Mouse (Mus musculus): ENCODE results near the gene Erf. TPM values are rescaled to one million over a fixed set of nuclear protein-coding genes. Genes with fewer than 3 reads are reported as not detected.
A peak's percentile ranks its signal among the peaks of the same experiment; 100 is the strongest.

The Erf gene
- polyA plus RNA-seq, 1 experiment from 2014 or later: 3.4 TPM

DNA sequence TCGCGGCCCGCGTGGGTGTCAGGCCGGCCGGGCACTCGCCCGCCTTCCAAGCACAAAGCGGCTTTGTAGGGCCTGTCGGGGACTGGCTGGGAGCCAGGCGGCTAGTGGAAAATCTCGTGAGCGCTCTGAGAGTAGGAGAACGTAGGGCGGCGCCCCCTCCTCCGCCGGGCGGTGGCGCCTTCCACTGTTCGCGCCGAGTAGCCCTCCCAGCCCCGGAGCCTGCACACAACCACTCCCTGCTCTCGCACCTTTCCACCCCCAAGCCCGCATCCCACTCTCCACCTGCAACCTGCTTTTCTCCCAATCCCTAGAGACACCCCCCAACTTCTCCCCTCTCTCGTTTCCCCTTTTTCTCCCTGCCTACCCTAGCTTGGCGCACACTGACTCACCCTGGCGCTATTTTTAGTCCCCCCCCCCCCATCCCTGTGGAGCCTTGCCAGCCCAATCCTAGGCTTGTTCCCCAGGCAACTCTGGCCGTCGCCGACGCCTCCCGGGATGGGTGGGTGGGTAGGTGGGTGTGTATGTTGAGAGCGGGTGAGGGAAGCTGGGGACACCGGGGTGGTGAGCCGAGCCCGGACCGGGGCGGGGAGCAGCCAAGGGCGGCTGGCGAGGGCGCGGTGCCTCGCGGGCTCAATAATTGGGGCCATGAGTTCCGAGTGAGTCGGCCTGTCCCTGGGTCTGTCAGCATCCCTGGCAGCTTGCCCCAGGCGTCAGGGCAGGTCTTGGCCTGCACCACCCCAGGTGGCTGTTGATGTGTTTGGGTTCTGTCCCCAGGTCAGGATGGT lies 28.7 kb upstream of the Erf start:
- WGBS: under 1% methylated on average over 37 of the region's 49 CpGs
- Histone ChIP-seq H3K27ac (replicated peaks) (peak overlapping the region; percentile 99), H3K9ac (peak overlapping the region; percentile 81), H3K4me2 (peak overlapping the region; percentile 69), H3K4me3 (peak overlapping the region; percentile 59), H3K27me3 (no peaks in the 10 kb centered on the region), H3K9me3 (no peaks in the 10 kb centered on the region), H3K36me3 (no peaks in the 10 kb centered on the region), H3K4me1 (replicated peaks) (peaks cover 75% of the 10 kb centered on the region)
- ATAC-seq (ENCODE audit: low FRiP score, low read depth): peak; percentile 61

- H3K27me3 ChIP-seq: no peaks in the 10 kb centered on the region
- peak overlapping the region; percentile 99 for H3K27ac ChIP-seq (replicated peaks)
- H3K9me3 ChIP-seq: no peaks in the 10 kb centered on the region
- H3K4me2 ChIP-seq: peak overlapping the region; percentile 69
- peaks cover under 1% of the 10 kb centered on the region; the same call in 1 of the 2 replicates for H3K36me3 ChIP-seq
- ATAC-seq (ENCODE audit: low FRiP score, low read depth): peak; percentile 77
- H3K9ac ChIP-seq: peak overlapping the region; percentile 81
- WGBS: under 1% methylated on average over 54 of the region's 60 CpGs
- peaks cover 75% of the 10 kb centered on the region for H3K4me1 ChIP-seq (replicated peaks)
- H3K4me3 ChIP-seq: peak overlapping the region; percentile 59
These were observed 27.9 kb upstream of the Erf start for GRCm38 (mm10) chr7:25278341-25279075.

DNA sequence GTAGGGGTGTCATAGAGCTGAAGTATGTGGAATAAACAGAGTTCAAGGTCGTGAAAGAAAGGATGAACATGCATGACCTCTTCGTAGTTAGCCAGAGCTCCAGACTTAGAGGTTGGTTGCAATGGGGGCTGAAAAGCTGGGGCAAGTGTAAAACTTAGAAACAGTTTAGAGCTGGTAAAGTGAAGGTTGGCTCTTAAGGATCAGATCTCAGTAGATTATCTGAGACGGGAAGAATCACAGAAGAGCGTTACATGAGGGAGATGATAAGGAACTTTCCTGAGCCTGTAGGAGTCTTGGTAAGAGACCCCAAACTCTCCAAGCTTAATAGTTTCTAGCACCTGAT lies 27.4 kb upstream of the Erf start:
- 18% methylated on average over 4 of the region's 4 CpGs for WGBS

DNA sequence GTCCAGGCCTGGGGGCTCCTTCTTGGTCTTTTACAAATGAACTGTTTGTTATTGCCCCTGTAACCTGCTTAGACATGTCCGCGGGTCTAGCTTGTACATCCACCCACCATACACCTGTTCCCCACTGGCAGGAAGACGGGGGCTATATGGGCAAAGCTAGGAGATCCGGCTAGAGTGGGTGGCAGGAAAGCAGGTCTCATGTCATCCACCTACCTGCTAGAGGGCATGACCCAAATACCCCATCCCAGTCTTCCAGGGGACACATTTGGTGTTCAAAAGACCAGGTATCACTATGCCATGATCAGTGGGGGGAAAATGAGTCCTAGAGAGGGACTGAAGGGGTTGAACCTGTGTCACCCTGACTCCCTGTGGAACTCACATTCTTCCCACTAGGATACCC lies 26.8 kb upstream of the Erf start:
- ATAC-seq (ENCODE audit: low FRiP score, low read depth): no peak
- Histone ChIP-seq H3K4me2 (peak overlapping the region; percentile 69), H3K4me3 (peak overlapping the region; percentile 59; the same call in 1 of the 2 replicates), H3K9ac (peak overlapping the region; percentile 18), H3K27ac (replicated peaks) (peak overlapping the region; percentile 99), H3K9me3 (no peaks in the 10 kb centered on the region), H3K4me1 (replicated peaks) (peaks cover 72% of the 10 kb centered on the region), H3K36me3 (peaks cover 11% of the 10 kb centered on the region), H3K27me3 (no peaks in the 10 kb centered on the region)
- 88% methylated on average over 4 of the region's 4 CpGs for WGBS

More for the DNA sequence above, 27.4 kb upstream of the Erf start:
- H3K4me1 ChIP-seq (replicated peaks): peaks cover 73% of the 10 kb centered on the region
- peak overlapping the region; percentile 59 for H3K4me3 ChIP-seq
- peak overlapping the region; percentile 18 for H3K9ac ChIP-seq
- peak overlapping the region; percentile 69 for H3K4me2 ChIP-seq
- H3K27ac ChIP-seq (replicated peaks): peak overlapping the region; percentile 99
- no peak for ATAC-seq (ENCODE audit: low FRiP score, low read depth)
- no peaks in the 10 kb centered on the region for H3K27me3 ChIP-seq
- no peaks in the 10 kb centered on the region for H3K9me3 ChIP-seq
- peaks cover 6% of the 10 kb centered on the region; the same call in 1 of the 2 replicates for H3K36me3 ChIP-seq

DNA sequence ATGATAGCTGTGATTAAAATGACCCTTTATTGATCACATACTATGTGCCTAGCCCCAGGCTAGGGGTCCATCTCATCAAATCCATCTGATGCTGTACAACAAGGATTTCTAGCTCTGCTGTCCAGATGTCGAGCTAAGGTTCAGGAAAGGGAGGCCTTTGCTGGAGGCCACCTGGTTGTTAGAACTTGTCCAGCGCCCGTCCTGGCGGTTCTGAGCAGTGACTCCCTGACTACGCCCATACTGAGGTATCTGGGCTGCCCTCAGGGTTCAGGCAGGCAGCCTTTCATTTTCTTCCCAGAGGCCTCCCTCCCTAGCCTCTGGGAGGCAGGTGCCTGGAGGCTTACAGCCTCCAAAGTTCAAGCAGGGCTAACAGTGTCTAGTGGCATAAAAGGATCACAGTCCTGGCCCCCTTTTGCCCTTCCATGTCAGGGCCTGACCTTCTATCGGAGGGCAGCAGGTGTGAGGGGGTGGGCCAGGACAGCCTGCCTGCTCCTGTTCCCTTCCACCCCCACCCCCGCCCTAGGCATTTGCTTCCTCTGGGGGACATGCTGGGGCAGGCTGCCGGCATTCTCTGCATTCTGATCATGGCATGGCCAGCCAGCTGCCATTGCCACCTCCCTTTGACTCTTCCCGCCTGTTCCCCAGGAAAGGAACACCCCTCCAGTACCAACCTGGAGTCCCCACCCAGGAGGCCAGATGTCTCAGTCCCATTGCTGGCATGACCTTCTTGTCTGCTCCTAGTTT lies 25.2 kb upstream of the Erf start:
- Histone ChIP-seq H3K4me3 (no peak overlapping the region), H3K27me3 (no peaks in the 10 kb centered on the region), H3K36me3 (peaks cover 24% of the 10 kb centered on the region), H3K9me3 (no peaks in the 10 kb centered on the region), H3K27ac (replicated peaks) (no peak overlapping the region; the same call in 1 of the 2 replicates), H3K4me2 (no peak overlapping the region), H3K4me1 (replicated peaks) (peaks cover 62% of the 10 kb centered on the region), H3K9ac (no peak overlapping the region)
- ATAC-seq (ENCODE audit: low FRiP score, low read depth): no peak
- WGBS: 60% methylated on average over 9 of the region's 9 CpGs

DNA sequence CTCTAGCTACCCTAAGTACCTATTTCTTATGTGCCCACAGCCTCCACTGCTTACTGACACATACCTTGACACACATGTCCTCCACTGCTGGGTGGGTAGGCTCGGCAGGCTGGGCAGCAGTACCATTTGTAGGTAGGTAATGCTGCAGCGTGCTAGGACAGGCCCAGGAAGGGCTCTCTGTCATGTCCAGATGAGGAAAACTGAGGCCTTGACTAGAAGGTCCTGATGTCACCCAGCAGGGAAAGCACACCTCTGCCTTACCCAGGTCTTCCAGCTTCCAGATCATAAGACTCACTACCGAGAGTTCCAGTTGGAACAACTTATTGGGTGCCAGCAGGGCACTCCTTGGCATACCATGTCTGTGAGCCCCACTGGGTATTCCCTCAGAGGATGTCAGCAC lies 24.4 kb upstream of the Erf start:
- Histone ChIP-seq H3K27me3 (no peaks in the 10 kb centered on the region), H3K36me3 (peaks cover 24% of the 10 kb centered on the region), H3K4me3 (no peak overlapping the region), H3K4me2 (no peak overlapping the region), H3K4me1 (replicated peaks) (peaks cover 61% of the 10 kb centered on the region), H3K9me3 (no peaks in the 10 kb centered on the region), H3K9ac (peak overlapping the region; percentile 15; the same call in 1 of the 2 replicates), H3K27ac (replicated peaks) (no peak overlapping the region)
- no peak for ATAC-seq (ENCODE audit: low FRiP score, low read depth)
- WGBS: 92% methylated on average over 3 of the region's 3 CpGs

DNA sequence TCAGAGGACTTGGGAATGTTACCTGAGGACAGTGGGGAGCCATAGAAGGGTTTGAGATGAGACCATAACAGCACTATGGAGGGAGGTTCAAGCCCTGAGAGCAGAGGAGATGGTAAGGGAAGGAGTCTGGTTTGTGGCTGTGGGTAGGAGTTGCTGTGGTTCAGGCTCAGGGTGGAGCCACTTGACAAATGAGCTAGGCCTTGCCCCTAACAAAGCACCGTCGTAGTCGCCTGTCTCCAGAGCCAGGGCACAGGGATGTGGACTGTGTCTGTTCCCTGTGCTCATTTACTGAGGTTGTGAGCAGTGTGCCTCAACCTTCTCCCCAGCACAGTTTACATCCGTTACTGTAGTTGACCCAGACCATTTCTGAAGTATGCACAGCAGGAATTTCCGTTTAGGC lies 24.0 kb upstream of the Erf start:
- 61% methylated on average over 5 of the region's 5 CpGs for WGBS
- Histone ChIP-seq H3K4me3 (no peak overlapping the region), H3K9me3 (no peaks in the 10 kb centered on the region), H3K36me3 (peaks cover 24% of the 10 kb centered on the region), H3K27me3 (no peaks in the 10 kb centered on the region), H3K27ac (replicated peaks) (no peak overlapping the region), H3K4me2 (no peak overlapping the region), H3K9ac (peak overlapping the region; percentile 15; the same call in 1 of the 2 replicates), H3K4me1 (replicated peaks) (peaks cover 61% of the 10 kb centered on the region)
- ATAC-seq (ENCODE audit: low FRiP score, low read depth): no peak

- ATAC-seq (ENCODE audit: low FRiP score, low read depth): no peak
- no peak overlapping the region for H3K4me2 ChIP-seq
- H3K9me3 ChIP-seq: no peaks in the 10 kb centered on the region
- H3K36me3 ChIP-seq: peaks cover 24% of the 10 kb centered on the region
- H3K4me3 ChIP-seq: no peak overlapping the region
- H3K4me1 ChIP-seq (replicated peaks): peaks cover 65% of the 10 kb centered on the region
- 90% methylated on average over 22 of the region's 22 CpGs for WGBS
- H3K27me3 ChIP-seq: no peaks in the 10 kb centered on the region
- H3K9ac ChIP-seq: no peak overlapping the region
- H3K27ac ChIP-seq (replicated peaks): no peak overlapping the region
These were observed 23.0 kb upstream of the Erf start for GRCm38 (mm10) chr7:25273259-25274241.

DNA sequence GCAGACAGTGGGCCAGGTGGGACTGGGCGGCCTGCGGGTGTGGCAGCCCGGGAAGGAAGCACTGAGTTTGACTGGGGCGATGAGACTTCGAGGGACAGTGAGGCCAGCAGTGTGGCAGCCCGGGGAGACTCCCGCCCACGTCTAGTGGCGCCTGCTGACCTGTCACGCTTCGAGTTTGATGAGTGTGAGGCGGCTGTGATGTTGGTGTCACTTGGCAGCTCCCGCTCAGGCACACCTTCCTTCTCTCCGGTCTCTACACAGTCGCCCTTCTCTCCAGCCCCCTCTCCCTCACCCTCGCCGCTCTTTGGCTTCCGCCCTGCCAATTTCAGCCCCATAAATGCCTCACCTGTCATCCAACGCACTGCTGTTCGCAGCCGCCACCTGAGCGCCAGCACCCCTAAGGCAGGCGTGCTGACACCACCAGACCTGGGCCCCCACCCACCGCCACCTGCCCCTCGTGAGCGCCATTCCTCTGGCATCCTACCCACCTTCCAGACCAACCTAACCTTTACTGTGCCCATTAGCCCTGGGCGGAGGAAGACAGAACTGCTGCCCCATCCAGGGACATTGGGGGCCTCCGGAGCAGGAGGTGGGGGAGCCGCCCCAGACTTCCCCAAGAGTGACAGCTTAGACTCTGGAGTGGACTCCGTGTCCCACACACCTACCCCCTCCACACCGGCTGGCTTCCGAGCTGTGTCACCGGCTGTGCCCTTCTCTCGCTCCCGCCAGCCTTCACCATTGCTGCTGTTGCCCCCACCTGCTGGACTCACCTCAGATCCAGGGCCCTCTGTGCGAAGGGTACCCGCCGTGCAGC lies 22.1 kb upstream of the Erf start:
- H3K9ac ChIP-seq: no peak overlapping the region
- no peak for ATAC-seq (ENCODE audit: low FRiP score, low read depth)
- no peak overlapping the region for H3K4me3 ChIP-seq
- H3K9me3 ChIP-seq: no peaks in the 10 kb centered on the region
- H3K4me2 ChIP-seq: no peak overlapping the region
- H3K27me3 ChIP-seq: no peaks in the 10 kb centered on the region
- H3K4me1 ChIP-seq (replicated peaks): peaks cover 61% of the 10 kb centered on the region
- WGBS: 91% methylated on average over 38 of the region's 38 CpGs
- H3K27ac ChIP-seq (replicated peaks): no peak overlapping the region
- peaks cover 24% of the 10 kb centered on the region for H3K36me3 ChIP-seq

DNA sequence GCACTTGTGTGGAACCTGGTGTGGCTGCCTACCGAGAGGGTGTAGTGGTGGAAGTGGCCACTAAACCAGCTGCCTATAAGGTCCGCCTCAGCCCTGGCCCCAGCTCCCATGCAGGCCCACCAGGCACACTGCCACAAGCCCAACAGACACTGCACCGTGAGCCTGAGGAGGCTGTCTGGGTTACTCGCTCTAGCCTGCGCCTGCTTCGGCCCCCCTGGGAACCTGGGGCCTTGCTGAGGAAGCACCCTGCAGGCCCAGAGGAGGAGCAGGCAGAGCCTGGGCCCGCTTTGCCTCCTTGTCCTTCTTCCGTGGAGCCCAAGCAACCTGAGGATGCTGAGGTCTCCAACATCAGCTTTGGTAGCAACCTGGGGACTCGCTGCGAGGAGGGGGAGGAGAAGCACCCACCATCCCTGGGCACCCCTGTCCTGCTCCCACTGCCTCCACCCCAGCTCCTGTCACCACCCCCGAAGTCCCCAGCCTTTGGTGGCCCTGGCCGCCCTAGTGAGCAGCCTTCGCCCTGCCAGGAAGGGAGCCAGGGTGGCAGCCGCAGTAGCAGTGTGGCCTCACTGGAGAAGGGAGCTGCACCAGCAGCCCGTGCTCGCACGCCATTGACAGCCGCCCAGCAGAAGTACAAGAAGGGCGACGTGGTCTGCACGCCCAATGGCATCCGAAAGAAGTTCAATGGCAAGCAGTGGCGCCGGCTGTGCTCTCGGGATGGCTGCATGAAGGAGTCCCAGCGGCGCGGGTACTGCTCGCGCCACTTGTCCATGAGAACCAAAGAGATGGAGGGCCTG lies 21.3 kb upstream of the Erf start:
- H3K9me3 ChIP-seq: no peaks in the 10 kb centered on the region
- H3K36me3 ChIP-seq: peaks cover 24% of the 10 kb centered on the region
- WGBS: 89% methylated on average over 30 of the region's 30 CpGs
- H3K9ac ChIP-seq: no peak overlapping the region
- no peak overlapping the region for H3K27ac ChIP-seq (replicated peaks)
- ATAC-seq (ENCODE audit: low FRiP score, low read depth): no peak
- H3K4me3 ChIP-seq: no peak overlapping the region
- H3K4me2 ChIP-seq: no peak overlapping the region
- H3K27me3 ChIP-seq: no peaks in the 10 kb centered on the region
- peaks cover 57% of the 10 kb centered on the region for H3K4me1 ChIP-seq (replicated peaks)
